Mouse (Mus musculus) heart, postnatal 14 days (tissue): ENCODE data around the gene Sypl2. TPM values are rescaled to one million over a fixed set of nuclear protein-coding genes. Genes with fewer than 3 reads are reported as not detected.

ENCODE experiments used
- DNase-seq, 2 experiments: peaks; one replicate each; pipeline ENCODE4 v3.0.0; 2021 to 2022
- intact Hi-C: fragments of 180-260 bp; cut with DNase I; formaldehyde crosslinking; loops from one replicate; pipeline ENCODE4 v1.15.1; 2025
- total RNA-seq, 2 experiments: library from RNA; stranded (reverse); gene quantifications; 2 replicates each; pipeline ENCODE4 v1.2.3; 2021

The Sypl2 gene
- total RNA-seq, 2 experiments from 2014 or later = 0.36 to 0.46 TPM

- intact Hi-C loops = no loop called here
- no peak for DNase-seq
These were observed 40.9 kb downstream of the Sypl2 start for GRCm38 (mm10) chr3:108185460-108186097.

DNA sequence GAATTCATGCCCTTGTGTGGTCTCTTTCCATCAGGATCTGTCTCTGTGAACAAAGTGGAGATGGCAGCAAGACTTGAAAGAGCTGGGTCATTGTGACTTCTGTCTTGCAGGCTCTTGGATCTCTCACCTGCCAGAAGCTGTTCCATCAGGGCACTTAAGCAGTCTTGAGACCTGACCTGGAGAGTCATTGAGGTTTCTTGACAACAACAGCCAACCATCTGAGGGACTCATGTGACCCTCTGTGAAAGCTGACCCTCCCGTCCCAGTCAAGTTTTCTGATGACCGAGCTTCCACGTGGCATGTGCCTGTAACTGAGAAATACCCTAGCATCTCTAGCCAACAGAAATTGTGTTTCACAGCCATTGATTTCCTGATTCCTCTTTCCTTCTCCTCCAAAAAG lies 41.7 kb downstream of the Sypl2 start:
- DNase-seq = no peak

GRCm38 (mm10) chr3:108180514-108180913 lies 45.9 kb downstream of the Sypl2 start:
- intact Hi-C loops = no loop called here
- no peak for DNase-seq

More for the DNA sequence above, 41.7 kb downstream of the Sypl2 start:
- intact Hi-C loops = no loop called here

DNA sequence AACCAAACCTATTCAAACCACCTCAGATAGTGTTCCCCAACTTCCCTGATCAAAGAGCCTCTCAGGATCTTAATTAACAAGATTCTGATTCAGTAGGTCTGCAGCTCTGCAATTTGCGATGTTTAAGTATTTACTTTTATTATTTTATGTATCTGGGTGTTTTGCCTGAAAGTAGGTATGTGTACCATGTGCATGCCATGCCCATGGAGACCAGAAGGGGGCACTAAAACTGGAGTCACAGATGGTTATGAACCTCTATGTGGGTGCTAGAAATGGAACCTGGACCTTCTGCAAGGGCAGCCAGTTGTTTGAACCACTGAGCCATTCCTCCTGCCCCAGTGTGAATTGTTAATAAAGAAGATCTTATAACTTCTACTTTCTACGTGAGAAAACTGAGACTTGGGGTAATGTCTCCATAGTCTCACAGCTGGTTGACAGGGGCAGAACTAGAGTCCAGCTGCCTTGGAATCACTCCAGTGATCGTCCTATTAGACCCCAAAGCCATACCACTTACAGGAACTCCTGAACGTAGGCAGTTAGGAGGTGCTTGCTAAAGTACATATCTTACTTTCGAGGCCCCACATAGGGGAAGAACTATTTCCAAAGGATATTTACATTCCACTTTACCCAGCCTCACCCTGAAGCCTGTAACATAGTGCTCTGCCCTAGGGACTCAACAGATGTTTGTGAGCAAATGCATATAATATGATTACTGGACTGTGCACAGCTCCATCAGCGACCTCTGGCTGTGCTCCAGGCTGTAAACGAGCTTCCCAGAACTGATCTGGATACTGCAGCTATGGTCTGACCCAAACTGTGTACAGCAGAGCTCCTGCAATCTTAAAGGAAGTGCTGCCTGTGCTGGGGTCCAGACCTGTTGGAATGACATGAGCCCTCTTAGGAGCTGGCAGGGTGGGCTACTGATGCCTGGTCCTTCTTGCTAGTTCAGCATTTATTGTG lies 47.4 kb downstream of the Sypl2 start:
- intact Hi-C loops = no loop called here
- DNase-seq = no peak

DNA sequence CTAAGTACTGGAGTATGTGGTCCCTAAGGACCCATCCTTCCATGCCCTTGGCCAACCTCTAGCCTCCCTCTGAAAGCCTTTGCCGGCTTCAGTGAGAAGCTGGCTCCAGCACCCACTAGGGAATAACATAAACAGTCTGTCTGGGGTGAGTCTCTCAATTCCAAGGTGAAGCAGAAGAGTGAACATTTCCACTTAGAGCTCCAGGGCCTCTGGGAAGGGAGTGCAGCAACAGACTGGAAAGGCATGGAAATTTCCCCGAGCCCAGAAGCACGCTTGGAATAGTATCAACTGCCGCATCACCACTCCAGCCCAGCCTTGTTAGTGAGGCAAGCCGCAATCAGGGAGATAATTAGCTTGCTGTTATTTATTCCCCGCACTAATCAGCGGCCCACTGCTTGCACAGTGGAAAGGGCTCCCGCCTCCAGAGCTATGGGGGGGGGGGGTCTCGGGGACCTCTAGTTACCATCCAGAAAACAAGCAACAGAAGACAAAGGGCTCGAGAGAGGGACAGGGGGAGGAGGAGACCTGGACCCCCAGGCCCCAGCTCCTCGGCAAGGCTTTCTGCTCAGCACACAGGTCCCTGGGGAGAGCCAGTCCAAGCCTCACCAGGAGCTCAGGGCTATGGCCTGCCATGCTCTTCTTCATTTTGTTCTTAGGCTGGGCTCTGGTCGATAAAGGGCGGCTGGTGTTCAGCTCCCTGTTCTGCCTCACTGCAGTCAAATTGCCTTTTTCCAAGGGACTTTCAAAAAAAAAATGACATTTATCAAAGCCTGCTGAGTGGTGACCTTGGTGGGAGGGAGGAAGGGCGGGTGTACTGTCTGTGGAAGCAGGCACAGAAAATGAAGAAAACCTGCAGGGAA lies 51.5 kb downstream of the Sypl2 start:
- intact Hi-C loops = no loop called here
- DNase-seq = peak; percentile 41 to 51

DNA sequence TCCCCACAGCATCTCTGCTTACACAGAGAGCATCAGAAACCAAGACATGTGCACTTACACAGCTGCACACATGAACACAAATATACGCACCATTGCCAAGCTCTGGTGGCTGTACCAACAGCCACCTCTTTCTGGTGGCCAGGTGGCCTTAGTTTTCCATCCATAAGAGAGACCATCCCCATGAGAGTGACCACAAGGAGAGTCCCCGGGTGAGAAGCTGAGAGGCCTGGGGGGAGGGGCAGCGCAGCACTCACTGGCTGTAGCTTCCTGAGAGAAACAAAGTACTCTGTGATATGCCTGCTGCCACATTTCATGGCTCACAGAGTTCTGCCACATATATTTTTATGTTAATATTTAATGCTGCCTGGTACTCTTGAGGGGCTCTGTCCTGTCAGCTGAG lies 57.2 kb downstream of the Sypl2 start:
- DNase-seq = no peak

DNA sequence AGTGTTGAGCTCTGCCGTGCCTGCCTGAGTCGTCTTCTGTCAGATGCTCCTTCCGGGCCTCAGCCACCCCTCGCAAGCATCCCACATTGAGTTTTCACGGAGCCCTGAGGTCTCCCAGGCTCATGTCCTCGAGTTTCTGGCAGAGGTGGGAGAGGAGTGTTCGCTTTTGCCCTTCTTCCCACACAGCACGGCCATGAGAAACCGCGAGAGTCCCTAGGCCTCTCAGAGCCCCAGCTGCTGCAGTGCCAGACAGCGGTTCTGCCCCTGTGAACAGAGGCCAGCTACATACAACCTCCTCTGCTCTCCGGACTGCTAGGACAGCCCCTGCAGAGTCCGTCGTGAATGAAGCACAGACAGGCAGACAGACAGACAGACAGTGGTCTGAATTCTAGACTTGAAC lies 58.9 kb downstream of the Sypl2 start:
- DNase-seq = peak in 1 of 2 experiments; percentile 35
- intact Hi-C loops = loop anchor here (5.0 kb wide), 1 partner anchor 110 kb away; no protein-coding TSS in a partner anchor

More for the DNA sequence above, 57.2 kb downstream of the Sypl2 start:
- intact Hi-C loops = loop anchor here (5.0 kb wide), 1 partner anchor 108 kb away; no protein-coding TSS in a partner anchor

DNA sequence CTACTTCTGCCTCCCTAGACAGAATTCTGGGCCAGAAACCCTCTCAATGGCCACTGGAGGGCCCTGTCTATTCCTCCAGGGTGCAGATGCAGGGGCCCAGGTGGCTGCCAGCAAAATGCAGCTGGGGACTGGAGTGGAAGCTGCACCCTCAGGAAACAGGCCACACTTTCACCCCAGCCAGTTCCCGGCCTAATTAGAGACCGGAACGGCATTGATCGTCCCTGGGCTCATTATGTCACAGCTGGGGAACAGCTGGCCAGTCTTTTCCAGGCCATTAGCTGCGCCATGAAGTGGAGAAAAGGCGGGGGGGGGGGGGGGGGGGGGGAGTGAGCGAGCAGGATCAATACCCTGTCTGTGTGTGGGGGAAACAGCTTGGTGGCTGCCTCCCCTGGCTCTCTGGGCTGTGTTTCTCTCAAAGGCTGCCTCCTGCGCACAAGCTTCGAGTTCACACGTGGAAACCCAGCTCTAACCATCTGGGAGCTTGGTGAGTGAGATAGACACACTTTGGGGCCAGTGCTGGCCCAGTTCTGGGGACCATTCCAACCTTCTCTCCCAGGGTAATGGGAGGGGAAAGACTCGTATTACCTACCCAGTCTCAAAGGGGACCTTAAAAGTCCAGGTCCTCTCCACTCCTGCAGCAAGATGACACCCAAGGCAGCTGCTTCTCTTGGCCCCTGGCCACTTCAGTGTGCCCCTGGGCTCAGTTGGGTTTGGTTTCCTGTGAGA lies 59.8 kb downstream of the Sypl2 start:
- DNase-seq = peak; percentile 55 to 61

DNA sequence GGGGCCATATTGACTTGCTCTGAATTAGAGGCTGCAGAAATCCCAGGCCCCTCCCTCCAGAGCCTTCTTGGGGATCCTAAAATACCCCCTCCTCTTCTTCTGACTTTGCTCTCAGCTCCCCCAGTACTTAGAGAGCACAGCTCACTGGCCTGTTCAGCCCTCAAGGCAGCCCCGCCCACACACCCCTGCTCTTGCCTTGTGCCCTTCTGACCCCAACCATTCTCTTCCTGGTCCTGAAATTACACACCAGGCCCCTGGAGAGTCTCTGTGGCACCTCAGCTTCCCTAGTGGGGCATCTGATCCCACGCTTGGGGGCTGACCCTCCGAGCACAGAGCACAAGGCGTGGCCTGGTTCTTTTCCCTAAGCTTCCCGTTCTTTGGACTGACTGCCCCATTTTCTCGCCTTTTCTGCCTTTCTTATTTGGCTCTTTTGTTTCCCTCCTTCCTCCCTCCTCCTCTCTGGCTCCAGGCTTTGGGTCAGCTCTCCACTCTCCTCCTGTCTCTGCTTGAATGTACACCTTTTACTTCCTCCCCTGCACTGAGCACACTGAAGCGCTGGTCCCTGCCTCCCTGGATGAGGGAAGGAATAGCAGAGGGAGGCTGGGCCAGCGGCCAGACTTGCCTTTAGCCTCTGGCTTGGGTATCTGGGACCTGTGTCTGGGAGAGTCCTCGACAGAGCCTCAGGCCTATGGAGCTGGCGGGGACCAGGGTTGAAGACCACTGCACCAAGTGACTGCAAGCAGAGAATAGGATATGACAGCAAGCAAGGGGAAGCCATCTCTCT lies 60.7 kb downstream of the Sypl2 start:
- peak; percentile 25 to 29 for DNase-seq
- intact Hi-C loops = loop anchor here (5.0 kb wide), 1 partner anchor 112 kb away; no protein-coding TSS in a partner anchor

More for the DNA sequence above, 59.8 kb downstream of the Sypl2 start:
- intact Hi-C loops = loop anchor here (5.0 kb wide), 1 partner anchor 111 kb away; no protein-coding TSS in a partner anchor

- peak; percentile 73 to 88 for DNase-seq
- intact Hi-C loops = loop anchor here (1.0 to 5.0 kb wide), 4 partner anchors 39 to 222 kb away; partner anchors contain the start of gene Psma5
These were observed 61.6 kb downstream of the Sypl2 start for GRCm38 (mm10) chr3:108164807-108165206.

- DNase-seq = no peak
- intact Hi-C loops = loop anchor here (1.0 to 5.0 kb wide), 3 partner anchors 40 to 223 kb away; partner anchors contain the start of gene Psma5
These were observed 62.4 kb downstream of the Sypl2 start for GRCm38 (mm10) chr3:108164091-108164490.

Other genes with a start within 250 kb of the Sypl2 start
- gene Gstm2, start 240.2 kb downstream of the Sypl2 start, total RNA-seq = 10 to 100 TPM; 53.0 to 70.5 TPM
- 100 to 1,000 TPM in 1 of 2 experiments, 10 to 100 TPM in 1; 94.2 to 113 TPM for gene Gstm1, start 208.7 kb downstream of the Sypl2 start, total RNA-seq
- gene Gstm4, start 181.8 kb downstream of the Sypl2 start, total RNA-seq = 10 to 100 TPM in 1 of 2 experiments, 1 to 10 TPM in 1; 9.2 to 10.1 TPM
- 1 to 10 TPM; 7.5 to 8.7 TPM for gene Ampd2, start 140.0 kb downstream of the Sypl2 start, total RNA-seq
- gene Gnat2, start 133.9 kb downstream of the Sypl2 start, total RNA-seq = under 1 TPM in 1 of 2 experiments, not detected in 1; 0.34 TPM
- 10 to 100 TPM; 25.0 to 30.2 TPM for gene Gnai3, start 80.5 kb downstream of the Sypl2 start, total RNA-seq
- gene Gpr61, start 71.8 kb downstream of the Sypl2 start, total RNA-seq = not detected
- gene Amigo1, start 40.3 kb downstream of the Sypl2 start, total RNA-seq = 10 to 100 TPM in 1 of 2 experiments, 1 to 10 TPM in 1; 9.0 to 10.1 TPM
- gene Cyb561d1, start 25.4 kb downstream of the Sypl2 start, total RNA-seq = 1 to 10 TPM; 5.0 to 5.1 TPM
- 1 to 10 TPM; 2.9 to 3.0 TPM for gene Atxn7l2, start 15.7 kb downstream of the Sypl2 start, total RNA-seq
- gene Psma5, start 30.3 kb upstream of the Sypl2 start, total RNA-seq = 10 to 100 TPM; 58.9 to 62.4 TPM
- 10 to 100 TPM; 19.8 to 24.1 TPM for gene Sort1, start 57.4 kb upstream of the Sypl2 start, total RNA-seq
- gene Mybphl, start 138.3 kb upstream of the Sypl2 start, total RNA-seq = 10 to 100 TPM; 18.9 to 53.7 TPM
- 1 to 10 TPM; 1.1 to 1.7 TPM for gene Psrc1, start 157.2 kb upstream of the Sypl2 start, total RNA-seq
- gene Celsr2, start 188.9 kb upstream of the Sypl2 start, total RNA-seq = 1 to 10 TPM; 5.4 to 5.9 TPM
- 10 to 100 TPM; 77.8 to 81.7 TPM for gene Sars, start 218.6 kb upstream of the Sypl2 start, total RNA-seq